Mouse (Mus musculus): ENCODE data around the gene Arhgap15. TPM values are rescaled to one million over a fixed set of nuclear protein-coding genes. Genes with fewer than 3 reads are reported as not detected.

Gene Arhgap15
- polyA plus RNA-seq, 1 experiment from 2014 or later: 1.1 TPM

DNA sequence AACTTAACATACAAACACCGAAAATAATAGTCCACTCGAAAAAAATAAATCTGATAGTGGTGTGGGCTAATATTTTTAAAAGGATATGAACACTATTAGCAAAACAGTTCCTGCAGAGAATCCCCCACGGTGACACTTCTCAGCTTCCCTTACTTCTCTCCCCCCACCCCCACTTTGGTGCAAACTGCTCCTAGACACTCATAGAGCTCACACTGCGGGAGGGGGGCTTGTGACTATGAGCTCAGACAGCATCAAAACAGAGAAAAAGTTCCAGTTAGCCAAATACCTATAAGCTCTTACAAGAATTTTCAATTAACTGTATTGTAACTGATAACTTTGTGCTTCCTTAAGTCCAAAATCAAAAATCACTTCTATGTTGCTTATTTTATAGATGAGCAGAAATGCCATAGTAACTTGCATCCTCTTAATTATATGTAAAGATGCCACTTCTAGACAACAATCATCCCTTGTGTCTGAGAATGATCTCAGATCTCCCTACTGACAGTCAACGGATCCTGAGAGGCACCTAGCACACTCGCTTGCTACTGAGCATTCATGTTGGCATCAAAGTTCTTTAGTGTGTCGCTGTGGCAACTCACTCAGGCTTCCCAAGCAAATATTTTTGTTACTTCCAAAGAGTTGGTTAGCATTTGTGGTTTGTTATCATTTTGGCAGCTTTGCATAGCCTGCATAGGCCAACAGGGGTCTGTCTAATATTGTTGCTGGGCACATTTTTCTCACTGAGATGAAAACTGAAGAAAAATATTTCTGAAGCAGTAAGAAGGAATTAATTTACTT is 493.2 kb downstream of the Arhgap15 start:
- Histone ChIP-seq H3K27ac (ENCODE audit: low read length) (no peak overlapping the region), H3K4me1 (ENCODE audit: insufficient read depth, low read length) (no peaks in the 10 kb centered on the region), H3K27me3 (ENCODE audit: insufficient read depth, low read length) (no peaks in the 10 kb centered on the region), H3K36me3 (ENCODE audit: insufficient read depth, low read length) (no peaks in the 10 kb centered on the region), H3K9ac (replicated peaks; ENCODE audit: low read length) (no peak overlapping the region), H3K4me2 (replicated peaks; ENCODE audit: low read depth, low read length) (no peak overlapping the region), H3K4me3 (ENCODE audit: low read length) (no peak overlapping the region), H3K9me3 (ENCODE audit: low read length) (no peaks in the 10 kb centered on the region)
- ATAC-seq (ENCODE audit: low FRiP score, low TSS enrichment): no peak
- WGBS: 67% methylated on average over 7 of the region's 7 CpGs

DNA sequence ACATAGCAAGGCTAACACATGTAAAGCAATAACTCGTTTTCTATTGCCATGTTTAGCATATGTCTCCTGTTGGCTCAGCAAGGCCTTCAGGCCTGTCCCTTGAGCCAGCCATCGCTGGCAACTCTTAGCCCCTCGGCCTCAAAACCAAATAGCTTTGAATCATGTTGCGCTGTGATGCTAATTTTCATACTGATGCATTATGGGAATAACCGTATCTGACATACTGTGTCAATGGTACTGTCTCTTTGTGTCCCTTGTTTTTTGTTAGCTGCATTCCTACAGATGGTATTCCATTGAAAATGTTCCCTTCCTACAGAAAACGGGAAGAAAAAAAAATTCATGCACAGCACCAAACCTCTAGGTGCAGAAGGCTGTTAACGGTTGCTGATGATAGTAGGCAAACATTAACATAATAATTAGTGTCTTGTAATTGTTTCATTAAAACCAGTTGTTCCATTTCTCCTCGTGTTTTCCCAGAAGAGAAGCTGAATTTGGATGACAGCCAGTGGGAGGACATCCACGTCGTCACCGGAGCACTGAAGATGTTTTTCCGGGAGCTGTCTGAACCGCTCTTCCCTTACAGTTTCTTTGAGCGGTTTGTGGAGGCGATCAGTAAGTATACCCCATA is 494.1 kb downstream of the Arhgap15 start:
- no peak overlapping the region for H3K9ac ChIP-seq (replicated peaks; ENCODE audit: low read length)
- H3K4me1 ChIP-seq (ENCODE audit: insufficient read depth, low read length): no peaks in the 10 kb centered on the region
- no peaks in the 10 kb centered on the region for H3K9me3 ChIP-seq (ENCODE audit: low read length)
- no peaks in the 10 kb centered on the region for H3K36me3 ChIP-seq (ENCODE audit: insufficient read depth, low read length)
- WGBS: 74% methylated on average over 15 of the region's 15 CpGs
- ATAC-seq (ENCODE audit: low FRiP score, low TSS enrichment): no peak
- no peaks in the 10 kb centered on the region for H3K27me3 ChIP-seq (ENCODE audit: insufficient read depth, low read length)
- no peak overlapping the region for H3K4me3 ChIP-seq (ENCODE audit: low read length)
- H3K27ac ChIP-seq (ENCODE audit: low read length): no peak overlapping the region
- no peak overlapping the region for H3K4me2 ChIP-seq (replicated peaks; ENCODE audit: low read depth, low read length)

GRCm38 (mm10) chr2:44255343-44255742 is 506.7 kb downstream of the Arhgap15 start:
- no peak overlapping the region for H3K4me3 ChIP-seq (ENCODE audit: low read length)
- no peaks in the 10 kb centered on the region for H3K4me1 ChIP-seq (ENCODE audit: insufficient read depth, low read length)
- H3K4me2 ChIP-seq (replicated peaks; ENCODE audit: low read depth, low read length): no peak overlapping the region
- peak; percentile 54; the same call in 1 of the 2 replicates for ATAC-seq (ENCODE audit: low FRiP score, low TSS enrichment)
- H3K27ac ChIP-seq (ENCODE audit: low read length): no peak overlapping the region
- H3K9me3 ChIP-seq (ENCODE audit: low read length): no peaks in the 10 kb centered on the region
- H3K9ac ChIP-seq (replicated peaks; ENCODE audit: low read length): no peak overlapping the region
- WGBS: 47% methylated on average over 4 of the region's 4 CpGs
- no peaks in the 10 kb centered on the region for H3K27me3 ChIP-seq (ENCODE audit: insufficient read depth, low read length)
- H3K36me3 ChIP-seq (ENCODE audit: insufficient read depth, low read length): no peaks in the 10 kb centered on the region

DNA sequence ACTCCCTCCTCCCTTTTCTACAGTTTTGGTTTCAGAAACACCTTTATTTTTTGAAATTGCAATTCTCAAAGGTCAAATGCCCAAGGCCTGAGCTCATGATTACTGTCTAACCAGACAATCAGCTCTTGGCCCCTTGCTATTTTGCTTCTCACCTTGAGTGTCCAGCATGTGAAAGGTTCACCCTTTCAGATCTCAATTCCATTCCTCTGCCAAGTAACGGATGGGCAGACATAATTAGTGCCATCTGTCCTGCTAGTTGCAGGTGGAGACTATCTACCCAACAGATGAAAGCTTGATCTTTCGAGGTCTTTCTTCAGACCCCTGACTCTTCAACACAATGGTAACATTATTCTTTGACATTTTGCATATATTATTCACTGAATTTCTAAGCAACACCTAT is 509.3 kb downstream of the Arhgap15 start:
- WGBS: 69% methylated on average over 2 of the region's 2 CpGs

GRCm38 (mm10) chr2:44271455-44272346 is 523.1 kb downstream of the Arhgap15 start:
- Histone ChIP-seq H3K36me3 (ENCODE audit: insufficient read depth, low read length) (no peaks in the 10 kb centered on the region), H3K27me3 (ENCODE audit: insufficient read depth, low read length) (no peaks in the 10 kb centered on the region), H3K9me3 (ENCODE audit: low read length) (no peaks in the 10 kb centered on the region), H3K9ac (replicated peaks; ENCODE audit: low read length) (no peak overlapping the region), H3K4me2 (replicated peaks; ENCODE audit: low read depth, low read length) (no peak overlapping the region), H3K4me1 (ENCODE audit: insufficient read depth, low read length) (no peaks in the 10 kb centered on the region), H3K27ac (ENCODE audit: low read length) (peak overlapping the region; percentile 35; the same call in 1 of the 2 replicates), H3K4me3 (ENCODE audit: low read length) (no peak overlapping the region)
- 45% methylated on average over 17 of the region's 17 CpGs for WGBS
- 0 out of 2 replicates have a peak, but pooled peaks have one; percentile 19 for ATAC-seq (ENCODE audit: low FRiP score, low TSS enrichment)

More for the DNA sequence above, 509.3 kb downstream of the Arhgap15 start:
- no peaks in the 10 kb centered on the region for H3K4me1 ChIP-seq (ENCODE audit: insufficient read depth, low read length)
- H3K9me3 ChIP-seq (ENCODE audit: low read length): no peaks in the 10 kb centered on the region
- H3K4me3 ChIP-seq (ENCODE audit: low read length): no peak overlapping the region
- no peak overlapping the region for H3K4me2 ChIP-seq (replicated peaks; ENCODE audit: low read depth, low read length)
- no peak for ATAC-seq (ENCODE audit: low FRiP score, low TSS enrichment)
- H3K27me3 ChIP-seq (ENCODE audit: insufficient read depth, low read length): no peaks in the 10 kb centered on the region
- no peak overlapping the region for H3K9ac ChIP-seq (replicated peaks; ENCODE audit: low read length)
- H3K27ac ChIP-seq (ENCODE audit: low read length): no peak overlapping the region
- no peaks in the 10 kb centered on the region for H3K36me3 ChIP-seq (ENCODE audit: insufficient read depth, low read length)

- no peaks in the 10 kb centered on the region for H3K27me3 ChIP-seq (ENCODE audit: insufficient read depth, low read length)
- peak overlapping the region; percentile 56; the same call in 1 of the 2 replicates for H3K27ac ChIP-seq (ENCODE audit: low read length)
- 61% methylated on average over 13 of the region's 13 CpGs for WGBS
- ATAC-seq (ENCODE audit: low FRiP score, low TSS enrichment): no peak
- no peak overlapping the region for H3K4me2 ChIP-seq (replicated peaks; ENCODE audit: low read depth, low read length)
- H3K36me3 ChIP-seq (ENCODE audit: insufficient read depth, low read length): no peaks in the 10 kb centered on the region
- H3K9ac ChIP-seq (replicated peaks; ENCODE audit: low read length): no peak overlapping the region
- no peaks in the 10 kb centered on the region for H3K9me3 ChIP-seq (ENCODE audit: low read length)
- H3K4me1 ChIP-seq (ENCODE audit: insufficient read depth, low read length): no peaks in the 10 kb centered on the region
- no peak overlapping the region for H3K4me3 ChIP-seq (ENCODE audit: low read length)
Observed at GRCm38 (mm10) chr2:44272606-44273005, 524.0 kb downstream of the Arhgap15 start.

DNA sequence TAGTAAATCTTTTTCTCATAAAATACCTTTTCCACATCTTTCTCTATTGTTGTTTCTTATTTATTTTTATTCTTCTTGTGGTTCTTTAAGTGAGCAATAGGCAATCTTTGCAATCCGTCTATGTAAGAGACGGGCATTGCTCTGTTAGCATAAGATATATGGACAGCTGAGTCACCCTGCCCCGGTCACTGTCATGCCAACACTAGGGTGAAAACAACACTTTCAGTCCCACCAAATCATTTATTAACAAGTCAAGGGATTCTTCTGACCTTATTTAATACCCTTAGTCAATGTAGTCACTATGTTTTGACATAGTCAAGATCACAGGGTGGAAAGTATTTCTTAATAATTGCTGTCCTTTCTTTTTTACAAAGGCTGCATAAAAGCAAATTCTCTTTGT is 525.8 kb downstream of the Arhgap15 start:
- Histone ChIP-seq H3K4me2 (replicated peaks; ENCODE audit: low read depth, low read length) (no peak overlapping the region), H3K4me3 (ENCODE audit: low read length) (no peak overlapping the region), H3K36me3 (ENCODE audit: insufficient read depth, low read length) (no peaks in the 10 kb centered on the region), H3K4me1 (ENCODE audit: insufficient read depth, low read length) (no peaks in the 10 kb centered on the region), H3K27me3 (ENCODE audit: insufficient read depth, low read length) (no peaks in the 10 kb centered on the region), H3K9ac (replicated peaks; ENCODE audit: low read length) (no peak overlapping the region), H3K27ac (ENCODE audit: low read length) (no peak overlapping the region), H3K9me3 (ENCODE audit: low read length) (no peaks in the 10 kb centered on the region)
- WGBS: 87% methylated on average over 3 of the region's 3 CpGs
- ATAC-seq (ENCODE audit: low FRiP score, low TSS enrichment): no peak

DNA sequence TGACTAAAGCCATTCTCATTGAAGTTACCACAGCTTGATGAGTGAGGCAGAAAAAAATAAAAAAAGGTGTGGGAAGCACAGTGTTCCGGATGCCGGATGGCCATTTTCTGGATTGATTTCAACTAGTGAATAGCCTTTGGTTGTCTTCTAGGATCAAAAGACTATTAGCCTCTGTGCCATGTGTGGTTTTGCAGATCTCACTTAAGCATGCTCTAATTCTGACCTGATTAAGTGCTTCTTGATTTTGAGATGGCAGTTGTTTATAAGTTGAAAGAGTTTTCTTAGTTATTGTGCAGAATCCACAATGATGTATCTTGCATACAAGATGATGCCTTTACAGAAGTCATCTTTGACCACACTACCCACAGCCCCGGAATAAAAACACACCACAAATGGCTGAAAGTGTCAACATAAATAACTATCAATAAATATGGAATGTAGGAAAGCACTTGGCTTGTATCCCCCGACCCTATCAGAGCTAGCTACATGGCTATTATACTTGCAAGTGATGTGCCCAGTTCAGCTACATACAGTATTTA is 537.6 kb downstream of the Arhgap15 start:
- no peak overlapping the region for H3K9ac ChIP-seq (replicated peaks; ENCODE audit: low read length)
- WGBS: 83% methylated on average over 4 of the region's 4 CpGs
- no peak overlapping the region for H3K27ac ChIP-seq (ENCODE audit: low read length)
- H3K4me2 ChIP-seq (replicated peaks; ENCODE audit: low read depth, low read length): no peak overlapping the region
- H3K4me3 ChIP-seq (ENCODE audit: low read length): no peak overlapping the region
- H3K36me3 ChIP-seq (ENCODE audit: insufficient read depth, low read length): no peaks in the 10 kb centered on the region
- no peaks in the 10 kb centered on the region for H3K4me1 ChIP-seq (ENCODE audit: insufficient read depth, low read length)
- no peaks in the 10 kb centered on the region for H3K27me3 ChIP-seq (ENCODE audit: insufficient read depth, low read length)
- no peak for ATAC-seq (ENCODE audit: low FRiP score, low TSS enrichment)
- H3K9me3 ChIP-seq (ENCODE audit: low read length): 0 out of 2 replicates have a peak, but pooled peaks cover 3% of the 10 kb centered on the region

DNA sequence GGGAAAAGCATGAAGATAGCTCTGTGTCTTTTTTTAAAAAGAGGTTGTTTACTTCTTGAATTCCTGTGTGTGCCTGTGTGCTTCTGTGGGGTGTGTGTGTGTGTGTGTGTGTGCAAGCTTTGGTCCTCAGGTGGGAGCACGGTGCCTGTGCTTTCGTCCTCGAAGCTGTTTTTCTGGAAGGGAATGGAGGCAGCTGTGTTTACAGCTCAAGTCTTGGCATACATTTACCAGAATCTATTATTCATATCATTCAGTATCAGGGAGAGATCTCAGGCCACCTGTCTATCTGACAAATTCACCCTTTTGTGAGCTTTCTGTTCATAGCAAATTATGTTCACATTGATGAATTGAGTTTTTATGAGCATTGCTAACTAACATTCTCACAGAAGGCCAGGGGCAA is 550.5 kb downstream of the Arhgap15 start:
- no peaks in the 10 kb centered on the region for H3K36me3 ChIP-seq (ENCODE audit: insufficient read depth, low read length)
- no peaks in the 10 kb centered on the region for H3K9me3 ChIP-seq (ENCODE audit: low read length)
- 73% methylated on average over 3 of the region's 3 CpGs for WGBS
- ATAC-seq (ENCODE audit: low FRiP score, low TSS enrichment): no peak
- no peak overlapping the region for H3K4me2 ChIP-seq (replicated peaks; ENCODE audit: low read depth, low read length)
- H3K4me1 ChIP-seq (ENCODE audit: insufficient read depth, low read length): no peaks in the 10 kb centered on the region
- H3K4me3 ChIP-seq (ENCODE audit: low read length): no peak overlapping the region
- H3K9ac ChIP-seq (replicated peaks; ENCODE audit: low read length): no peak overlapping the region
- no peaks in the 10 kb centered on the region for H3K27me3 ChIP-seq (ENCODE audit: insufficient read depth, low read length)
- no peak overlapping the region for H3K27ac ChIP-seq (ENCODE audit: low read length)

Measured in kidney, embryonic 16.5 days (tissue).